Mouse (Mus musculus) megakaryocyte progenitor cell, adult 5-6 weeks (primary cell): ENCODE results near the gene Tex26. TPM values are rescaled to one million over a fixed set of nuclear protein-coding genes. Genes with fewer than 3 reads are reported as not detected.

Experiments used
- ATAC-seq: replicated peaks from 2 replicates; pipeline ENCODE4 v1.8.0; 2016; ENCODE audit warnings: mild to moderate bottlenecking, moderate TSS enrichment, inconsistent platforms; ENCODE audit not compliant: poor library complexity
- total RNA-seq, 2 experiments: library from RNA; stranded (forward) in 1 of 2; stranded (reverse) in 1 of 2; fragments of 157-497, 149-512 nt in 1 of 2; fragments of 200-1000 nt in 1 of 2; gene quantifications; 2 replicates each; pipeline versions ENCODE4 v1.2.3 to v1.2.4; 2015 to 2017

Gene Tex26
- total RNA-seq (2015) (not detected in 2 replicates), total RNA-seq (2017) (not detected in 2 replicates)

DNA sequence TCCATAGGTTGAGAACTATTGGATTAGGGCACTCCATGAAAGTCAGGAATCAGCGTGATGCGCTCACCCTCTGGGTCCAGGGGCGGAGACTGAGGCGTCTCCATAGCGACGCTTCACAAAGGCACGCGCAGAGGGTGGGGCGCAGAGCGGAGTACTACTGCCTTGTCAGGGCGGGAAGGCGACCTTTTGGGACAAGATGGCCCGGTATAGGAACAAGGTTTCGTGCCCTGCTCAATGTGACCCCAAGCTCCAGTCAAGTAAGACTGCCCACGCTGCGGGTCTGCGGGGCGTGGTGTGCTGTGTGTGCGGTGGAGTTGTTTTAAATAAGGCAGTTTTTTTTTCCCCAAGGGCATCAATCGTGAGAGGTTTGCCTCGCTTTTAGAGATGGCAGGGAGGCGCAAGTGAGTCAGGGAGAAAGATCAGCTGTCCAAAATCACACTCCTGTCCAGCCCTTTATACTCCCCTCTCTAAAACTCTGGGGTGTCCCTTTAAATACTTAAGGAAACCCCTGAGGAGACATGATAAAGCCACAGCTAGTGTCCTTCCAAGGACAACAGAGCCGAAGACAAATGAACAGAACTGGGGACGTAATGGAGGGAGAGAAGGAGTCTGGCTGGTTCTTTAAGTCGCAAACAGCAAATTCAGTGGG lies at the start of gene Tex26:
TSS of gene Tex26 (plus strand) at position 130 of the 649 bp plus-strand sequence.
- peak; percentile 82 for ATAC-seq

- ATAC-seq, result peak; percentile 70
Measured at GRCm38 (mm10) chr5:149391574-149392375, 47.7 kb upstream of the Tex26 start.

- ATAC-seq, result no peak
Measured at GRCm38 (mm10) chr5:149392420-149392988, 47.0 kb upstream of the Tex26 start.

- ATAC-seq, result no peak
Measured at GRCm38 (mm10) chr5:149401446-149401975, 37.9 kb upstream of the Tex26 start.

DNA sequence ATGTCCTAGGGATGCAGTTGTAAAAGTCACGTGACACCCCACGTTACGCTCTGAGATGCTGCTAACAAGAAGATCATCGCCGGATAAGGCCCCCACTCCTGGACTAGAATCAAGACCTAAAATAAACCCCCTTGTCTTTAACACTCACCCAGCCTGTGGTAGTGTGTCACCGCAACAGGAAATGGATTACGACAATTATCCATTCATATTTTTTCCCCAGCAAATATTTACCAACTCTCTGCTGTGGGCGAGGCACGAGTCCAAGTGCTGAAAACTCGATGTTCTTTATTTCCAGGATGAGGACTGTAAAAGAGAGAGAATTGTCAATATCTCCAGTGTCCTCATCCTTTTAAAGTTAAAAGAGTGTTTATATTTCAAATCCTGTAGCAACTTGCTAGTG lies 37.4 kb upstream of the Tex26 start:
- no peak for ATAC-seq

GRCm38 (mm10) chr5:149403386-149403785 lies 36.1 kb upstream of the Tex26 start:
- ATAC-seq, result no peak

- ATAC-seq, result no peak
Measured at GRCm38 (mm10) chr5:149404710-149405109, 34.8 kb upstream of the Tex26 start.

DNA sequence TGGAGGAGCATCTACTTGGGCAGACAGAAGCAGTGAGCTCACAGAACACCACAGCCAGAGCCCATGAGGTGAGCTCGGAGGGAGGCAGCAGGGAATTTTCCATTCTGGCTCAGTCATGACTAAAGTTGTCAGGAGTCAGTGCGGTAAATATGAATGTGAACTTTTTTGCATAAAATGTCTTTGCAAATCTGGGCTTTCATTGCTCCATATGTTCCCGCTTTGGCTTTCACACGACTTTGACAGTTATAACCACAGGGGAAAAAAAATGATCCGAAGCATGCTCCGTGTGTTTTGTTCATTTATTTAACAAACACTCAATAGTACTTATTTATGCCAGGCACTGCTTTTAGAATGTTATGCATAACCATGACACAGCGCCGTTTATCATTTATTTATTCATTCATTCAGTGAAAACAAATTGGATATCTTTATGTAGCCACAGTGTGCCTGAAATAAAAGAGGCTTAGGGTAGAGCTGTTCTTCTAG lies 32.6 kb upstream of the Tex26 start:
- ATAC-seq, result no peak

- ATAC-seq, result peak; percentile 27; the same call in 1 of the 2 replicates
Measured at GRCm38 (mm10) chr5:149409502-149409901, 30.0 kb upstream of the Tex26 start.

DNA sequence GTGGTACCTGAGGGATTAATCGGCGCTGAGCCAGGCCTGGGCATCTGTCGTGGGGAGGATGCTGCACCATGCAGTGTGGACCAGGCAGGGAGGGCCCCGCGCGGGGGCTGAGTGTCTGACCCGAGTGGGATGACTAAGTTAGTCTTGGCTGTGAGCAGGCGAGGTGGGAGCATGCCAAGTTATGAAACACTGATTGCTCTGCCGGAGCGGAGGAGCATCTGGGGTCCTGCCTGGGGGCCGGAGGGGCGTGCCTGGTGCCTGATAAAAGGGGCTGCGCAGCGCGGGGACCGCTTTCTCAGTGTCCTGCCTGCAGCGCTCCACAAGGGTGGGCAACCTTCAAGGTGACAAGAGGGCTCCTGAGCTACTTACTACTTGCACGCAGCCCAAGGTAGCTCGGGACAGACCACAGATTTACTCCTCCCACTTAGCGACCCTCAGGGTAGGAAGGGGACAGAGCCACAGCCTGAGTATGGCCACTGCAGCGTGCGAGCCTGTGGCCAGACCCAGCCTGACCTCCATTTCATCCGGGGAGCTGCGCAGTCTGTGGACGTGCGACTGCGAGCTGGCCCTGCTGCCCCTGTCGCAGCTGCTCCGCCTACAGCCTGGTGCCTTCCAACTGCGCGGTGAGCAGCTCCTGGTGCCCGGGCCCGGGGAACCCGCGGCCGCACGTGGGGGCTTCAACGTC lies 27.8 kb upstream of the Tex26 start, which contains the start of gene Medag:
TSS of gene Medag (plus strand) at position 241 of the 685 bp plus-strand sequence.
- ATAC-seq, result peak; percentile 38

GRCm38 (mm10) chr5:149412194-149412575 lies 27.3 kb upstream of the Tex26 start:
- ATAC-seq, result no peak

GRCm38 (mm10) chr5:149412671-149413070 lies 26.8 kb upstream of the Tex26 start:
- ATAC-seq, result no peak

- ATAC-seq, result peak; percentile 61
Measured at GRCm38 (mm10) chr5:149414369-149415167, 24.9 kb upstream of the Tex26 start.

GRCm38 (mm10) chr5:149417381-149417780 lies 22.1 kb upstream of the Tex26 start:
- peak; percentile 73 for ATAC-seq

DNA sequence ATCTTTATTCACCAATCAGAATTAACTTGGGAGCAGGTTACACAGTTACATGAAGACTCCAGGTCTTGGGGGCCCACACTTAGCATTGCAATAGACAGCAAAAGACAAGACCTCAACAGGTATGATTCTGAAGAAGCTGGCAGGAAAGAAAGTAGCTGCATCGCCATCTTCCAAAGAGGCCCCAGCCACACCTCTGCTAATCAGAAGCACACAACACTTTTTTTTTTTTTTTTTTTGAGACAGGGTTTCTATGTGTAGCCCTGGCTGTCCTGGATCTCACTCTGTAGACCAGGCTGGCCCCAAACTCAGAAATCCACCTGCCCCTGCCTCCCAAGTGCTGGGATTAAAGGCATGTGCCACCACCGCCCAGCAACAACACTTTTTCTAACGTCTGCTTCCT lies 12.9 kb upstream of the Tex26 start:
- no peak for ATAC-seq

DNA sequence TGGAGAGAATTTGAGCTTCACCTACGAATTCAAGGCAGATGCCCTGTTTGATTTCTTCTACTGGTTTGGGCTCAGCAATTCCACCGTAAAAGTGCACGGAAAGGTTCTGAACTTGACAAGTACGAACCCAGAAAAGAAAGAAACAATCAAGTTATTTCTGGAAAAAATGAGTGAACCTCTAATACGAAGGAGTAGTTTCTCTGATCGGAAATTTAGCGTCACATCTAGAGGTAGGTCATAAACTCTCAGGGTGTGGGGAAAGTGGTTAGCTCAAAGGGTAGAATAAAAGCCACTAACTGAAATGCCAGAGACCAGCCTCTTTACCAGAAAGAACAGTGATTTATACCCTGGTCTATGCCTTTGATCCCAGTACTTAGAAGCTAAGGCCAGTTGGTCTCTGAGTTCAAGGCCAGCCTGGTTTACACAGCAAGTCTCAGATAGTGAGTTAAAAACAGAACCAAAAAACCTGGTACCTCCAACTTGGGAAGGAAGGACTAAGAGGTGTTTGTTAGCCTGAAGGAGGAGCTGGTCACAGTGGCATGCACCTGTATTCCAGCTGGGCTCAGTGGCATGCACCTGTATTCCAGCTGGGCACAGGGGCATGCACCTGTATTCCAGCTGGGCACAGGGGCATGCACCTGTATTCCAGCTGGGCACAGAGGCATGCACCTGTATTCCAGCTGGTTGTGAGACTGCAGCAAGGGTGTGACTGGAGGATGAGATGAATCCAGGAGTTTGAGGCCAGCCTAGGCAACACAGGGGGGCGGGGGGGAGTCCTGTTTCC lies 12.0 kb upstream of the Tex26 start:
- no peak for ATAC-seq

DNA sequence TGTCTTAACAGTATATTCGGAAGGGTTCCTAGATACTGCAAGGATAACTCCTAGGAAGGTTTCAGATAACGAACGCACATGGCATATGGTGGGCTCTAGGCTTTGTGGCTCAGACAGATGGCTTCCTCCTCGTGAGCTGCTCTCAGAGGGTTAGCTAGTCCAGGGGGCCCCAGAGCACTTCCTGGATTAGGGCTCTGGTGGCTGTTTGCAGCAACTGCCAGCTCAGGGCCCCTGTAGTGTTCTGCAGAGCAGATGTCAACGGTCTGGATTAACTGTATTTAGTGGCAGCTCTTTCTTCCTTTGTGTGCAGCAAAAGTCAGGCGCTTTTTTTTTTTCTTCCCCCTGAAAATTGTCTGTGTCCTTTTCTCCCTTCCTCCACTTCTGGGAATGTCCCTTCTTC lies 11.1 kb upstream of the Tex26 start:
- peak; percentile 94 for ATAC-seq

DNA sequence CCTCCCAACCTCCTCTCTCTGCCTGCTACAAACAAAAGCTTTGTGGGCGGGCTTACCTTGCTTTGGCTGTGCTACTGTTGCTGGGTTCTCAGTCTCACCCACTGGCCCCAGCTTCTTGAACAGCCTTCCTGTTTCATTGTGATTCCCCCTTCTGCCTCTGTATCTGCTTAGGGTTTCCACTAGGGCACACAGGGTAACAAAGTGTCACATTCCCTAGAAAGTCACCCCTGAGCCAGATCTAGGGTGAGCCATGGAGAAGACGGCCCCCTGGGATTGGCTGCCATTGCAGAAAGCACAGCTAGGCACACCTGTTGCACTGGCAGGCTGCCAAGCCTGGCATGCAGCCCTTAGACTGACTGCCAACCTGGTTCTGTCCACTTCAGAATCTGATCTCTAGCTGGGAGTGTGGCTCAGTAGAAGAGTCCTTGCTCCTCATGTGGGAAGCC lies 10.6 kb upstream of the Tex26 start:
- peak; percentile 76 for ATAC-seq

GRCm38 (mm10) chr5:149429541-149429940 lies 9.9 kb upstream of the Tex26 start:
- ATAC-seq, result no peak
